Mouse (Mus musculus): Measurements from ENCODE around the gene Nt5m. TPM values are rescaled to one million over a fixed set of nuclear protein-coding genes. Genes with fewer than 3 reads are reported as not detected.

Nt5m gene
- polyA plus RNA-seq, 1 experiment, result 30.8 TPM

DNA sequence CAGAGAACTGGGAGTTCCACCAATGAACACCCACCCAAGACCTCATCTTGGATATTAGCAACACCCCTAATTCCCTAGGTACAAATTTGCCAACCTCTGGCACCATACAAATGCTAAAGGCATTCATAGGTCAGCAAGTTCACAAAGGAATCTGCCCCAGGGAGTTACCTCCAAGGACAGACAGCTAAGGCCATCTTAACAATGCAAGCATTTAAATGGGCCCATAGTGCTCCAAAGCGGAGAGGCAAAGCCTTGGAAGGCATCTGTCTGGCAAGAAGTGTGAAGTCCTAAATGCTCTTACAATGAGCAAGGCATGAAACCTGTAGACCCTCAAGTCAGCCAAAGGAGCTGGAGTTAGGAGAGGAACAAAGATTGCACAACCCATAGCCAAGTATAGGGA, 24.9 kb upstream of the Nt5m start:
- H3K27me3 ChIP-seq (ENCODE audit: control insufficient read depth, insufficient read depth, insufficient read length), result no peaks in the 10 kb centered on the region
- H3K79me2 ChIP-seq (ENCODE audit: control insufficient read depth, insufficient read depth), result peaks cover 2% of the 10 kb centered on the region
- no peak overlapping the region for H3K4me2 ChIP-seq (ENCODE audit: low read depth)
- TF ChIP-seq POLR2A (IDR thresholded peaks at IDR 0.05; ENCODE audit: insufficient read length, low read depth), result no peak
- TF ChIP-seq POLR2AphosphoS2 (IDR thresholded peaks at IDR 0.05; ENCODE audit: insufficient read length, low read depth), result no peak
- TF ChIP-seq SRF (IDR thresholded peaks at IDR 0.05; ENCODE audit: control insufficient read depth, insufficient read length, low read depth), result no peak
- no peak for TF ChIP-seq REST (IDR thresholded peaks at IDR 0.05; ENCODE audit: insufficient read depth, insufficient read length)
- TF ChIP-seq MYOG (IDR thresholded peaks at IDR 0.05; ENCODE audit: control insufficient read depth in 1 of 3, insufficient read depth in 1 of 3, insufficient read length in 2 of 3, low read depth in 2 of 3), result no peak
- TF ChIP-seq MYOD1 (IDR thresholded peaks at IDR 0.05; ENCODE audit: control insufficient read depth in 1 of 3, insufficient read length in 2 of 3, low read depth in 2 of 3), result no peak
- TF ChIP-seq CEBPB (IDR thresholded peaks at IDR 0.05; ENCODE audit: insufficient read depth, poor library complexity, severe bottlenecking), result no peak
- no peak for TF ChIP-seq MAX (IDR thresholded peaks at IDR 0.05; ENCODE audit: low read depth)
- TF ChIP-seq TCF3 (IDR thresholded peaks at IDR 0.05; ENCODE audit: insufficient read length, low read depth), result no peak
- no peak for TF ChIP-seq TCF12 (IDR thresholded peaks at IDR 0.05; ENCODE audit: insufficient read depth, poor library complexity, severe bottlenecking)
- TF ChIP-seq USF1 (IDR thresholded peaks at IDR 0.05; ENCODE audit: low read depth), result no peak
- no peak for TF ChIP-seq E2F4 (IDR thresholded peaks at IDR 0.05; ENCODE audit: insufficient read depth)
- peaks cover 23% of the 10 kb centered on the region for H3K36me3 ChIP-seq (ENCODE audit: control insufficient read depth, insufficient read depth)
- H3ac ChIP-seq (ENCODE audit: control insufficient read depth, insufficient read length), result no peak overlapping the region
- H3K4me3 ChIP-seq, result no peak overlapping the region

DNA sequence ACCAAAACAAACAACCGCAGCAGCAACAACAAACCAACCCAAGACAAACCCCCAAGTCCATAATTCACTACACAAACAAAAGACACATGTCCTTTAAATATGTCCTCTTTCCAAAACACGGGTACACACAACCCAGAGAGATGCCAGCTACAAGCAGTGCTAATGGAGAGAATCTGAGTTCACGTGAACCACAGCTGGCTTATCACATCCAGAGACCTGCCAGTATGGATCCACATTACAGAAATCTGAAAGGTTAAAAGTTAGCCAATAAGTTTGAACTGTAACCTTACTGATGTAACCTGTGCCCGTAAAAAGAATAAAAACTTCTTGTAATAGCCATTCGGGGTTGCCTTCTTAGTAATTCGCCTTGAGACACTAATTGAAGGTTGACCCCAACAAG, 24.3 kb upstream of the Nt5m start:
- Histone ChIP-seq H3ac (ENCODE audit: control insufficient read depth, insufficient read length) (no peak overlapping the region), H3K36me3 (ENCODE audit: control insufficient read depth, insufficient read depth) (peaks cover 29% of the 10 kb centered on the region), H3K79me2 (ENCODE audit: control insufficient read depth, insufficient read depth) (no peaks in the 10 kb centered on the region), H3K4me2 (ENCODE audit: low read depth) (no peak overlapping the region), H3K4me3 (no peak overlapping the region), H3K27me3 (ENCODE audit: control insufficient read depth, insufficient read depth, insufficient read length) (no peaks in the 10 kb centered on the region)
- TF ChIP-seq MYOG (IDR thresholded peaks at IDR 0.05; ENCODE audit: control insufficient read depth in 1 of 3, insufficient read depth in 1 of 3, insufficient read length in 2 of 3, low read depth in 2 of 3) (no peak), CEBPB (IDR thresholded peaks at IDR 0.05; ENCODE audit: insufficient read depth, poor library complexity, severe bottlenecking) (no peak), SRF (IDR thresholded peaks at IDR 0.05; ENCODE audit: control insufficient read depth, insufficient read length, low read depth) (no peak), TCF12 (IDR thresholded peaks at IDR 0.05; ENCODE audit: insufficient read depth, poor library complexity, severe bottlenecking) (no peak), POLR2A (IDR thresholded peaks at IDR 0.05; ENCODE audit: insufficient read length, low read depth) (no peak), USF1 (IDR thresholded peaks at IDR 0.05; ENCODE audit: low read depth) (no peak), REST (IDR thresholded peaks at IDR 0.05; ENCODE audit: insufficient read depth, insufficient read length) (no peak), E2F4 (IDR thresholded peaks at IDR 0.05; ENCODE audit: insufficient read depth) (no peak), POLR2AphosphoS2 (IDR thresholded peaks at IDR 0.05; ENCODE audit: insufficient read length, low read depth) (no peak), MAX (IDR thresholded peaks at IDR 0.05; ENCODE audit: low read depth) (no peak), MYOD1 (IDR thresholded peaks at IDR 0.05; ENCODE audit: control insufficient read depth in 1 of 3, insufficient read length in 2 of 3, low read depth in 2 of 3) (no peak), TCF3 (IDR thresholded peaks at IDR 0.05; ENCODE audit: insufficient read length, low read depth) (no peak)

DNA sequence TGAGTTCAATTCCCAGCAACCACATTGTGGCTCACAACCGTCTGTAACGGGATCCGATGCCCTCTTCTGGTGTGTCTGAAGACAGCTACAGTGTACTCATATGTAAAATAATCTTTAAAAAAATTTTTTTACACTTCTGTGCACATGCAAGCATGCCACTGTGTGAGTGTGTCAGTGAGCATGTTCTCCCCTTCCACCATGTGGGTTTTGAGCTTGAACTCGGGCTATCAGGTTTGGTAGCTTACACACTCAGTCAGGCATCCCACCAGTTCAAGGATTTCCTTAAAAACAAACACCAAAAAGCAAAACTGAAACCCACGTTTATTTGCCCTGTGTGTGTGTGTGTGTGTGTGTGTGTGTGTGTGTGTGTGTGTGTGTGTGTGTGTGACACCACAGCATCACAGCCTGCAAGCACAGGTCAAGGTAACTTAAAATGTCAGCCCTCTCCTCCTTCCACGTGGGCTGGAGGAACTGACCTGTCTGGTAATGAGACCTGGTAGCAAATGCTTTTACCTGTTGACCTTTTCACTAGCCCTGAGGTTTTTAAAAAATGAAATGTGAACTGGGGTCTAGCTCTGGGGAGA, 23.7 kb upstream of the Nt5m start:
- H3K4me3 ChIP-seq, result no peak overlapping the region
- no peak overlapping the region for H3K4me2 ChIP-seq (ENCODE audit: low read depth)
- no peaks in the 10 kb centered on the region for H3K79me2 ChIP-seq (ENCODE audit: control insufficient read depth, insufficient read depth)
- no peak overlapping the region for H3ac ChIP-seq (ENCODE audit: control insufficient read depth, insufficient read length)
- peaks cover 34% of the 10 kb centered on the region for H3K36me3 ChIP-seq (ENCODE audit: control insufficient read depth, insufficient read depth)
- H3K27me3 ChIP-seq (ENCODE audit: control insufficient read depth, insufficient read depth, insufficient read length), result no peaks in the 10 kb centered on the region
- TF ChIP-seq MAX (IDR thresholded peaks at IDR 0.05; ENCODE audit: low read depth), result no peak
- no peak for TF ChIP-seq CEBPB (IDR thresholded peaks at IDR 0.05; ENCODE audit: insufficient read depth, poor library complexity, severe bottlenecking)
- TF ChIP-seq TCF12 (IDR thresholded peaks at IDR 0.05; ENCODE audit: insufficient read depth, poor library complexity, severe bottlenecking), result no peak
- TF ChIP-seq SRF (IDR thresholded peaks at IDR 0.05; ENCODE audit: control insufficient read depth, insufficient read length, low read depth), result no peak
- TF ChIP-seq TCF3 (IDR thresholded peaks at IDR 0.05; ENCODE audit: insufficient read length, low read depth), result no peak
- no peak for TF ChIP-seq REST (IDR thresholded peaks at IDR 0.05; ENCODE audit: insufficient read depth, insufficient read length)
- no peak for TF ChIP-seq MYOG (IDR thresholded peaks at IDR 0.05; ENCODE audit: control insufficient read depth in 1 of 3, insufficient read depth in 1 of 3, insufficient read length in 2 of 3, low read depth in 2 of 3)
- no peak for TF ChIP-seq E2F4 (IDR thresholded peaks at IDR 0.05; ENCODE audit: insufficient read depth)

DNA sequence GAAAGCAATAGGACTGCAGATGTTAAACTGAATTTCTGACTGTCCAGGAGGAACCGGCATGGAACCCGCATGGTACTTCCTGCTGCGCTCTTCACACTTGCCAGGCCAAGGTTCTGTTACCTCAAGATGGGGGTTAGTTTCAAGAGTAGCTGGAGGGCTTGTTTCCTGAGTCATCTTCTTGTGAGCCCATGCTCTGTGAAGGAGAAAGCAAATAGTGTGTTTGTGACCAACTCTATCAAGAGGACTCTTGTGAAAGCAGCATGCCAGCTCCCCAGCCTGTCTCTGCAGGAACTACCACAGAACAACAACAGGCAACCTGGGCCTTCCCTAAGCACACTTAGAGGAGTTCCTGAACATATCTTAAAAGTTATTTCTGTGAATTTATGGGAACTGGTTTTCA, 21.3 kb upstream of the Nt5m start:
- Histone ChIP-seq H3K4me2 (ENCODE audit: low read depth) (no peak overlapping the region), H3K4me3 (no peak overlapping the region), H3K79me2 (ENCODE audit: control insufficient read depth, insufficient read depth) (no peaks in the 10 kb centered on the region), H3K27me3 (ENCODE audit: control insufficient read depth, insufficient read depth, insufficient read length) (no peaks in the 10 kb centered on the region), H3ac (ENCODE audit: control insufficient read depth, insufficient read length) (no peak overlapping the region), H3K36me3 (ENCODE audit: control insufficient read depth, insufficient read depth) (peaks cover 50% of the 10 kb centered on the region)
- no peak for TF ChIP-seq REST (IDR thresholded peaks at IDR 0.05; ENCODE audit: insufficient read depth, insufficient read length)
- no peak for TF ChIP-seq MYOD1 (IDR thresholded peaks at IDR 0.05; ENCODE audit: control insufficient read depth in 1 of 3, insufficient read length in 2 of 3, low read depth in 2 of 3)
- no peak for TF ChIP-seq SRF (IDR thresholded peaks at IDR 0.05; ENCODE audit: control insufficient read depth, insufficient read length, low read depth)
- no peak for TF ChIP-seq POLR2AphosphoS2 (IDR thresholded peaks at IDR 0.05; ENCODE audit: insufficient read length, low read depth)
- no peak for TF ChIP-seq TCF3 (IDR thresholded peaks at IDR 0.05; ENCODE audit: insufficient read length, low read depth)
- TF ChIP-seq MAX (IDR thresholded peaks at IDR 0.05; ENCODE audit: low read depth), result no peak
- no peak for TF ChIP-seq CEBPB (IDR thresholded peaks at IDR 0.05; ENCODE audit: insufficient read depth, poor library complexity, severe bottlenecking)
- TF ChIP-seq E2F4 (IDR thresholded peaks at IDR 0.05; ENCODE audit: insufficient read depth), result no peak
- no peak for TF ChIP-seq MYOG (IDR thresholded peaks at IDR 0.05; ENCODE audit: control insufficient read depth in 1 of 3, insufficient read depth in 1 of 3, insufficient read length in 2 of 3, low read depth in 2 of 3)
- no peak for TF ChIP-seq USF1 (IDR thresholded peaks at IDR 0.05; ENCODE audit: low read depth)
- no peak for TF ChIP-seq POLR2A (IDR thresholded peaks at IDR 0.05; ENCODE audit: insufficient read length, low read depth)
- TF ChIP-seq TCF12 (IDR thresholded peaks at IDR 0.05; ENCODE audit: insufficient read depth, poor library complexity, severe bottlenecking), result no peak
